Mouse (Mus musculus) ES-E14 (cell line): ENCODE data around the gene Adgrb3.

Experiments used
- CHD2 ChIP-seq: IDR thresholded peaks from 2 replicates; pipeline ENCODE4 v1.6.1; 2014; ENCODE audit warnings: mild to moderate bottlenecking, low read depth, low read length, inconsistent platforms
- HCFC1 ChIP-seq: IDR thresholded peaks from 2 replicates; pipeline ENCODE4 v1.6.1; 2012; ENCODE audit warnings: low read length, inconsistent platforms, borderline replicate concordance; ENCODE audit not compliant: insufficient read depth
- MAFK ChIP-seq: IDR thresholded peaks from 2 replicates; pipeline ENCODE4 v1.6.1; 2014; ENCODE audit warnings: mild to moderate bottlenecking, low read depth, low read length, inconsistent platforms; ENCODE audit not compliant: insufficient read depth
- ZC3H11A ChIP-seq: IDR thresholded peaks from 2 replicates; pipeline ENCODE4 v1.6.1; 2012; ENCODE audit warnings: low read depth, mild to moderate bottlenecking, inconsistent platforms, low read length, borderline replicate concordance
- ZNF384 ChIP-seq: IDR thresholded peaks from 2 replicates; pipeline ENCODE4 v1.6.1; 2012; ENCODE audit warnings: low read depth, low read length, inconsistent platforms

DNA sequence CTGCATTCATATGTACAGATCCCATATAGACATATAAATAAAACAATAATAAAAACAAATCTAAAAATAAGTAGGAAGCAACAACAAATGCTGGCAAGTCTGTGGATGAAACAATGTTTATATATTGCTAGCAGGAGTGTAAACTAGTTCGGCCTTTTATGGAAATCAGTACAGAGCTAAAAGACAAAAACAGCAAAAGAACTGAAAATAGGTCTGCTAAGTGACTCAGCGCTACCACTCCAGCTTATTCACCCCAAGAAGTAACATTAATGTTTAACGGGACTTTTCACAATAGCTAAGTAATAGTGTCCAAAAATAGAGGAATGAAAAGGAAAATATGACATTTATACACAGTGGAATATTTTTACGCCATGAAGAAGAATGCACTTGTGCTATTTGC, 471.0 kb downstream of the Adgrb3 start:
- no peak for TF ChIP-seq ZNF384
- TF ChIP-seq ZC3H11A = no peak
- TF ChIP-seq CHD2 = no peak
- no peak for TF ChIP-seq MAFK
- no peak for TF ChIP-seq HCFC1
